Comparison of ENCODE assay signal across 8 mouse cellular contexts in the genomic region with DNA sequence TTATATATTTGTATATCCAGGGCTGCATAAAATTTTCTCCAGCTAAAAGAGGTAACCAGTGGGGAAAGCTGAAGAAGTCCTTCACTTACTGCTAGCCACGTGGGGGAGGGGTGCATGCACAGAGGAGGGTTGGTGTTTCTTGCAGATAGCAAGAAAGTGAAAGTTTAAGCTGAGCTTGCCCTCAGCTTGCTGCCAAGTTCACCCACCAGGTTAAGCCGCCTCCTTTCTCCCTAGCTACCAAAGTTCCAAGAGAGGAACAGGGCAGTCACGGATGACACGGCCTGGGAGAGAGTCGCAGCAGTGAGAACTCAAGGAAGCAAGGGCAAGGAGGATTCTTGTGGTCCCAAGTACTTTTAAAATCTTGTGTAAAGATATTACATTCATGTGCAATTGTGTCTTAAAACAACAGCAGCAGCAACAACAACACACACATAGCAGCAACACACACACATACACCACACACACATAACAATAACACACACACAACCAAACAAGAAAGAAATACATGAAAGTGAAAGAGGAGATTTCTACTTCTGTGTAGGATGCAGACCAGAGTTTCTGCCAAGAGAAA. TPM values are rescaled to one million over a fixed set of nuclear protein-coding genes. Genes with fewer than 3 reads are reported as not detected.
DNase-seq lines count a peak whose midpoint lies in the region; ATAC-seq and TF ChIP-seq lines count a peak whose summit lies in the region.

No protein-coding gene starts in this region.

- H3K9me3 ChIP-seq in forebrain, embryonic 11.5 days (ENCODE audit: control insufficient read depth, low read length) = no peaks in the 10 kb centered on the region
- peaks cover 2% of the 10 kb centered on the region; the same call in 1 of the 2 replicates for H3K9me3 ChIP-seq in midbrain, embryonic 14.5 days (ENCODE audit: control insufficient read depth, low read length)

- H3K36me3 ChIP-seq in forebrain, embryonic 11.5 days (ENCODE audit: control insufficient read depth, insufficient read depth, low read length) = no peaks in the 10 kb centered on the region
- H3K36me3 ChIP-seq in midbrain, embryonic 14.5 days (ENCODE audit: control insufficient read depth, insufficient read depth, low read length) = no peaks in the 10 kb centered on the region

- H3K27ac ChIP-seq in gastrocnemius, adult 2 months = peak overlapping the region; percentile 79
- no peak overlapping the region for H3K27ac ChIP-seq in forebrain, embryonic 11.5 days (ENCODE audit: low read depth, low read length)
- no peak overlapping the region for H3K27ac ChIP-seq in midbrain, embryonic 14.5 days (replicated peaks; ENCODE audit: low read depth, low read length)

- intact Hi-C loops in gastrocnemius, adult 2 months (cut with DNase I) = loop anchor here (5.0 to 10.0 kb wide), 3 partner anchors 39 to 566 kb away; no protein-coding TSS in a partner anchor

- no peak for DNase-seq in gastrocnemius, adult 2 months
- DNase-seq in gastrocnemius, postnatal 10 days = no peak
- DNase-seq in kidney, adult 9 months = peak; percentile 88
- DNase-seq in lung, postnatal 14 days = peak; percentile 32
- no peak for DNase-seq in forebrain, embryonic 11.5 days (ENCODE audit: low spot score)
- DNase-seq in midbrain, embryonic 14.5 days = no peak
- no peak for DNase-seq in layer of hippocampus, adult 9-10 months (ENCODE audit: low spot score)

- no peak for TF ChIP-seq CTCF in gastrocnemius, adult 2 months (IDR thresholded peaks at IDR 0.05)

- H3K4me3 ChIP-seq in gastrocnemius, adult 2 months = peak overlapping the region; percentile 58
- no peak overlapping the region for H3K4me3 ChIP-seq in forebrain, embryonic 11.5 days (ENCODE audit: low read depth, low read length)
- H3K4me3 ChIP-seq in midbrain, embryonic 14.5 days (replicated peaks; ENCODE audit: low read depth, low read length) = no peak overlapping the region

- peak; percentile 37 for ATAC-seq in common myeloid progenitor, adult 5-6 weeks (replicated peaks; ENCODE audit: low read depth, poor library complexity, severe bottlenecking)
- ATAC-seq in forebrain, embryonic 11.5 days (replicated peaks; ENCODE audit: low FRiP score) = no peak
- no peak for ATAC-seq in midbrain, embryonic 14.5 days (ENCODE audit: low FRiP score, low TSS enrichment)

- WGBS in forebrain, embryonic 11.5 days = 73% methylated on average over 5 of the region's 5 CpGs
- WGBS in midbrain, embryonic 14.5 days = 56% methylated on average over 5 of the region's 5 CpGs

- H3K4me1 ChIP-seq in forebrain, embryonic 11.5 days (replicated peaks; ENCODE audit: control insufficient read depth, insufficient read depth, low read length) = no peaks in the 10 kb centered on the region
- no peaks in the 10 kb centered on the region for H3K4me1 ChIP-seq in midbrain, embryonic 14.5 days (ENCODE audit: control insufficient read depth, insufficient read depth, low read length)

- H3K9ac ChIP-seq in forebrain, embryonic 11.5 days (ENCODE audit: low read length) = no peak overlapping the region
- no peak overlapping the region for H3K9ac ChIP-seq in midbrain, embryonic 14.5 days (replicated peaks; ENCODE audit: low read length)

- no peaks in the 10 kb centered on the region for H3K27me3 ChIP-seq in forebrain, embryonic 11.5 days (ENCODE audit: control insufficient read depth, insufficient read depth, low read length)
- no peaks in the 10 kb centered on the region for H3K27me3 ChIP-seq in midbrain, embryonic 14.5 days (ENCODE audit: control insufficient read depth, insufficient read depth, low read length)

- H3K4me2 ChIP-seq in forebrain, embryonic 11.5 days (ENCODE audit: low read depth, low read length, severe bottlenecking) = no peak overlapping the region
- no peak overlapping the region for H3K4me2 ChIP-seq in midbrain, embryonic 14.5 days (ENCODE audit: low read length)

RNA-seq across cellular contexts. Expression of a gene that starts 57.8 kb away (rescaled TPM):
- total RNA-seq in gastrocnemius, adult 2 months (2021) = 10 to 100 TPM; 18.2 to 20.4 TPM
- total RNA-seq in gastrocnemius, postnatal 10 days (2021) = 10 to 100 TPM; 31.7 to 46.3 TPM
- 19.0 and 21.5 TPM in 2 replicates for total RNA-seq in common myeloid progenitor, adult 5-6 weeks (2017)
- polyA plus RNA-seq in forebrain, embryonic 11.5 days (2014; fragmentation: Nextera tagmentation; extraction: Ambion mirVana) = 39.4 and 40.9 TPM in 2 replicates
- polyA plus RNA-seq in midbrain, embryonic 14.5 days (2014; fragmentation: Nextera tagmentation; extraction: Ambion mirVana) = 19.2 and 25.3 TPM in 2 replicates

Comparison
In these comparisons a context has a peak if more than half of its experiments do, and no peak if none do; other contexts are left out.
1. DNase-seq: peak in kidney, adult 9 months (single experiment) and lung, postnatal 14 days (single experiment); none in gastrocnemius, adult 2 months (single experiment), gastrocnemius, postnatal 10 days (single experiment), forebrain, embryonic 11.5 days (single experiment), midbrain, embryonic 14.5 days (single experiment) and layer of hippocampus, adult 9-10 months (single experiment).